Mouse (Mus musculus): ENCODE results near the gene Amfr.

Gene Amfr

DNA sequence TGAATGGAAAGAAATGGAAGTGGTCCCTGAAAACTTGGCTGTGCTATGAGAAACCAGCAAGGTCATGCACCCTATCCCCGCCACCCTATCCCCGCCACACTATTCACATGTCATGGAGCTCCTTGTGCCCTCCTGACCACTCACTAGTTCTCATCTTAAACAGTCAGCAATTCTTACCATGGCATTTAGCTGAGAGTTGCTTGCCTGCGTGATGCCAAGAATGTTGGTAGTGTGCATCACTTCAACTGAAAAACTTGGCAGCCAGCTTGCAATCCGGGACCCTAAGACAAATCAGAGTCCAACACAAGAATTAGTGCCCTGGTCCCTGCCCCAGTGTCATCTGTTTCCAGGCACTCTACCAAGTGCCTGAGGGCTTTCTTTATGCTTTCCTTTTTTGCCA lies 32.5 kb downstream of the Amfr start:
- DNase-seq = no peak

DNA sequence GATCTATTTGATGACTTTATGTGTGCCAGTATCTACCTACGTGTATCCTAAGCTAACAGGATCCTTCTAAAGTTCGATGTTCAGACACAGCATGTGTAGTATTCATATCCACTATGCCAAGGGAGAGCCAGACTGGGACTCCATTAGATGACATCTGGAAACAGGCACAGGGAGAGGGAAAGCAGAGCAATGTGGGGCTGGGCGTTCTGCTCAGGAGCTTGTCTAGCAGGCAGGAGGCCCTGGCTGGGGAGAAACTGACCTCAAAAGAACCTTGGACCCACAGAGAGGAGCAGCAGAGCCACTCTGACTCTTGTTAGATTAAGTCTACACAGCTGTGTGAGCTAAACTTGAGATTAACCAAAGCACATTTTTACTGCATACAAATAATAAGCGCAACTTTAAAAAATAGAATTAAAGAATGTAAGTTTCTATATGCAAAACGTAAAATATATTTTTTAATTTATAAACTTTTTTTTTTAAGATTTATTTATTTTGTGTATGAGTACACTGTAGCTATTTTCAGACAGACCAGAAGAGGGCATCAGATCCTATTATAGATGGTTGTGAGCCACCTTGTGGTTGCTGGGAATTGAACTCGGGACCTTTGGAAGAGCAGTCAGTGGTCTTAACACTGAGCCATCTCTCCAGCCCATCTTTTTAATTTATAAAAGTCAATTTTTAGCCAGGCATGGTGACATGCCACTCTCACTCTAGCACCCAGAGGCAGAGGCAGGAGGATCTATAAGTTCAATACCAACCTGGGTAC lies 36.0 kb downstream of the Amfr start:
- DNase-seq = no peak

DNA sequence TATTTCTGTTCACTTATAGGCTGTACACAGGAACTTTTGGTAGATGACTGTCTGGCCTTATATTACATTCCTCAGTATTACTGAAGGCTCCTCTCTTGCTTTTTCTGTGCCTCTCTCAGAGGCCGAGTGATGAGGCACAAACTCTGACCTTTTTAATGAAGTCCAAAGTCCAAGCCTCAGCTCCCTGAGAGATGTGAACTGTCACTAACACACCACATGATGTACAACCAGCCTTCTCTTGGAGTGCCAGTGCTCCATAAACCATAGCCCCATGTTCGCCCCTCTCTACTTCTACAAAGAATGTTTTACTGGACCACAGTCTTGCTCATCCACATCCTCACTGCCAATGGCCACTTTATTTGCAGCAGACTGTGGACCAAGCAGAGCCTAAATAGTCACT lies 37.3 kb downstream of the Amfr start:
- no peak for DNase-seq

DNA sequence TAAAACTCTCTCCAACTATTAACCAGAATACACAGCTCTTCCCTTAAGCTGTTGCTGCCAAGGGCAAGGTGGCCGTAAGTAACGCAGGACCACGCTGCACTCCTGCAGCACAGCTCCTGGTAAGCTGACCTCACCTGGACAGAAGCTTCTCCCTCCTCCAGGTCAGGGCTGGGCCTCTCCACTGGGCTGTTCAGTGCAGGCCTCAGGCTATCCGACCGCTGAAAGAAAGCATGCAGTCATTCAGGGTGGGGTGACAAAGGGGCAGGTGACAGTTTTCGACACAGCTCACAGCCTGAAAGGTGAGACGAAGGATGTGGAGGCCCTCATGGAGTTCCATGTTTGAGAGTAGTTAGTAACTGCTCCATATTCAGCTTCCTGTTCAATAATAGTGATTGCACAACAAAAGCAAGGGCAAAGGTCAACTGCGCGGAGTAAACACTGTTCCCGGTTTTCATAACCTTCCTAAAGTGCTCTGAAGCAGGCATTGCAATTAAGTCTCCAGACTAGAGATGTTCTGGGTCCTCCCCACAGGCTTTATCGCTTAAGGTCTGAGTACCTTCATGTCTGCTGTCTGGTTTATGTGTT lies 37.9 kb downstream of the Amfr start:
- no peak for DNase-seq

DNA sequence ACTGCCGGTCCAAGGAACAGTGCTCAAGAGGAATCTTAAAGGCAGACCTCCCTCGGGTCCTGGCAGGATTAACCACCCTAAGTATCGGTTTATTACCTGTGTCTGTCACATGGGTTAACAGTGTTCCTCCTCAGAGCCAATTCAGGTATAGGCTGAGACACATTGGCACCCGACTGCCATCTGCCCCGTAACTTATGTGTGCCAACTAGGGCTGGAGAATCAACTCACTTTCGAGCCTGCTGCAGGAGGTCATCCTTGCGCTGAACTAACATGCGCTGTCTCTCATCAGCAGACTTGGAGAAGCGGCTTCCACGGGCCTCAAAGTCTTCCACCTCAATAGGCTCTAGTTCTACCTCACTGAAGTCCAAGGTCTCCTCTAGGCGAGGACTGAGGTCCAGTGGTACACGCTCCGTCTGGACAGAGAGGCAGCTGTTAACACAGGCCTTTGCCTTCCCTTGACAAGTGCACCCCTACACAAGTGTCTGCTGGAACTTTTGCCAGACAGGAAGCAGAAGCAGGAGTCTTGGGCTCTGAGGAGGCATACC lies 38.7 kb downstream of the Amfr start:
- DNase-seq = peak in 1 of 2 experiments; percentile 3

DNA sequence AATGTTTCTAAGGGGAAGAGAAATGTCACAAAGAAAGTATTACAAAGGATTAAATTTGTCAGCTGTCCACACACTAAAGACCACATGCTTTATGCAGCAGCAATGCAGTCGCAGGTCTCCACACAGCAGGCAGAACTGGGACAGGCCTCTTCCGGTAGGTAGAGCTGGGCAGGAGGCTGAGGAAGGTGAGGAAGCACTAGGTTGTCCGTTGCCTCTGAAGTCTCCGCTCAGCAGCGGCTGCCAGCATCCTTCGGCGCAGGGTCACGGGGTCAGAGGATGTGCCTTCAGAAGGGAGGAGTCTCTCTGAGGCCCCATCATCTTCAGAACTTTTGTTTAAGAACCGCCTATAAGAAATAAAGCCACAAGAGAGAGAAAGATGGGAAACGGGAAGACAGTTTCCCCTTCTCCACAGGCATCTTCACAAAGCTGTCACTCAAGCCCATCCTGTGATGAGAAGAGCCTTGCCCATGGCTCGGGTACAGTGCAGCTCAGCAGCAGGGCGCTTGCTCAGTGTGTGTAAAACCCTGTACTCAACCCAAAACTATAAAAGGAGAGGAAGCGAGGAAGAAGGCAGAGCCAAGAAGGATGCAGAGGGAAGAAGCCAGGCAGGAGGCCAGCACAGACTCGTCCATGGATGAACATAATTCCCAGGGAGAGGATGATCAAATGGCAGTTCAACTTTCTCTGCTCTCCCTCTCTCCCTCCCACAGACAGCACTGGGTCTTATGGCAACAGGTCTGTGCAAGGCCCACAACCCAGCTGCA lies 39.5 kb downstream of the Amfr start:
- no peak for DNase-seq

DNA sequence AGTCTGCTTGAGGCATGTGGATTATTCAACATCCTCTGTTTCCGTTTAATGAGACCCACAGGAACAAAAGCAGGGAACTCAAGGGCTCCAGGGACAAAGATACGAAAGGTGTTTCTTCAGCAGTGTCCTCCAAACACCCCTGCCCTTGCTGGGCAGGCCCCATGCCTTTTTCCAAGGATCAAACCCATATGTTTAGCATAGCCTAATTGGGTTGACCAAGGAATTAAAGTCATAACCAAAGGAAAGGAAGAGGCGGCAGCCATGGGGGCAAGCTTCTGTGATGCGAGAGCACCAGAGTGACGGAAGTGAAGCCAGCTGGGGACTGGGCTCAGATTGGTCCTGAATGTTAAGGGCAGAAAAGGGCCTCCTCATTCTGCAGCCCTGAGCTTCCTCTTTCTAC lies 40.4 kb downstream of the Amfr start:
- DNase-seq = no peak

DNA sequence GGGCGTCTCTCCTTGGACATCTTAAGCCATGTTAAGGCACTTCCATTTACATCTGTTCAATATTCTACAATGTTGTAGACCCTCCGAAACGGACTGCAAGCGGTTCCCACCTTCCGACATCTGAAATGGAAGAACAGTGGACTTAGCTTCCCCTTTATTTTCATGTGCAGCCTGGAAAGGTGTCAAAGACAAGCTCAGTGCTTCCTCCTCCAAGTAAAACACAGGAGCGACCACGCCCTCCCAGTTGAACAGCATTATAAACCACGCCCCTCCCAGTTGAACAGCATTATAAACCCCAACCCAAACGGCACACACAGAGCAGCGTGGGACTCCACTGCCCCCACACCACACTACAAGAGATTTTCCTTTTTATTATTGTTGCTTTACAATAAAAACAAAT lies 41.2 kb downstream of the Amfr start:
- no peak for DNase-seq

DNA sequence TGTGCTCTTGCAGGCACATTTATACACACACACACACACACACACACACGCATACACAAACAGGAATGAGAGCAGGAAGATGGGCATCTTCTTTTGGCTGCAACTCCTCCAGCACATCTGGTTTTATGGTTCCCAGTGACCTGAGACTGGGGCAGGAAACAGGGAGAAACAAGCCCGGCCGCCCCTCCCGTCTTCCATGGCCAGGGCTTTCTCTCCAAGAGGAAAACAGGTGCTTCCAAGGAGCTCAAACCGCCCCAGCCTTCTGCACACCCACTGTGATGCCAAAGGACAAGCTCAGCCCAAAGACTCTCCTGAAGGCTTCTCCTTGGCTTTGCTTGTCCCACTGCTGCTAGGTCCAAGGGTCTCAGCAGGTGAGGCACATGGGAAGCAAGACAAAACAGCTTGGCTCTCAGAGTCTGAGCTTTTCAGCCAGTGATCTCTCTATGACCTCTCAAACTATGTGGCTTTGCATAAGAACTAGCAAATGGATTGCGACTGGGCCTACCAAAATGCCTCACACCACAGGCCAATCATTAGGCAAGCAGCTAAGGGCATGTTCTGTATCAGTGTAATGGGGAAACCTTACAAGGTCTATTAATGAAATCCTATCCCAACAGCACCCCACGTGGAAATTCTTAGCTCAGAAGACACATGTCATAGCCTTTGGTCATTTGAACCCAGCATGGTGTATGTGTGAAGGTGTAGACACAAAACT lies 42.9 kb downstream of the Amfr start:
- no peak for DNase-seq

DNA sequence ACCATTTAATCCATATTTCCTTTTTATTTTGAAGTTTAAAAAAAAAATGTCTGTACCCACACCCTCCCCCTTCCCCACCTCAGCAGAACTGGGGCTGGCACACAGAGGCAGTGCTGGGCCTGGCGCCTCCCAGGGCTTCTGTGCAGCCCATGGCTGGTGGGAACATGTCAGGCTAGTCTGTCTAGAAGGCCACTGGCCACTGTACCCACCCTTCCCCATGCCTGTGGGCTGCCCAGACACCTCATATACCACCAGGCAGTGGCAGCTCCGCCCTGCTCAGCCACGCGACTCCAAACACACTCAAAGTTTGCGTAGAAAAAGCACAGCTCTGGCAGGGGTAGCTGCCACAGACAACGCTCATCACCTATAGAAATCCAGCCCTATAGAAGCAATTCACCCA lies 44.3 kb downstream of the Amfr start:
- DNase-seq = no peak

DNA sequence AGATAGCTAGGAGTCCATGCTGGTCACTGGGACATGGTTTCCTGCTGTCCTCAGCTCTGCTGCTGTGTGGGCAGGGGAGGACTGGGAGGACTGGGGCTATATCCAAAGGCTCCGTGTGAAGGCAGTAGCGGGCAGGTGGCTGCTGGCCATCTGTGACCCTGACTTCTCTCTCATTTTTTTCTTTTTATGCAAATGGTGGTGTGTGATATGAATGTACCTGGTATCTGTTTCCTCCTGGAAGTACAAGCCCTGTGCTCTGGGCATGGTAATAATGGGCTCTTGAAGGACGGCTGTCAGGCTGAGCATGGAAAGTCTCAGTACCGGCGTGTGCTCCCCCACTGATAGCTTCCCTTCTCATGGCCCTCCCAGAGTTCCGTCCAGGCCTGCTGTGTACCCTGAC lies 51.7 kb downstream of the Amfr start:
- DNase-seq = no peak

DNA sequence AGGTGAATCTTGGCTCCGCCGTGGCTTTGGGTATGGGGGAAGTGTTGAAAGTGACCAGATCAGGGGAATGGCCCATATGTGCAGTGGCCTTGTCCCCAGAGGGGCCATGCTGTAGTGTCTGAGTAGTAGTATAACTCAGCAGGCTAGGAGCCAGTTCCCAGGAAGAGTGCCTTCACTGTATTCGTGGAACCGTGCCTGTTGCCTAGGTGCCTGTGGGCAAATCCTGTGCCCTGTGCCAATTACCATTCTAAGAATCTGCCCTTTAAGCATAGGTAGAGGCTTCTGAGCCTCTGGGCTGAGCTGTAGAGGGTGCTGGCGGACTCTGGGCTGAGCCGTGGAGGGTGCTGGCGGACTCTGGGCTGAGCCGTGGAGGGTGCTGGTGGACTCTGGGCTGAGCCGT lies 54.2 kb downstream of the Amfr start:
- DNase-seq = no peak

DNA sequence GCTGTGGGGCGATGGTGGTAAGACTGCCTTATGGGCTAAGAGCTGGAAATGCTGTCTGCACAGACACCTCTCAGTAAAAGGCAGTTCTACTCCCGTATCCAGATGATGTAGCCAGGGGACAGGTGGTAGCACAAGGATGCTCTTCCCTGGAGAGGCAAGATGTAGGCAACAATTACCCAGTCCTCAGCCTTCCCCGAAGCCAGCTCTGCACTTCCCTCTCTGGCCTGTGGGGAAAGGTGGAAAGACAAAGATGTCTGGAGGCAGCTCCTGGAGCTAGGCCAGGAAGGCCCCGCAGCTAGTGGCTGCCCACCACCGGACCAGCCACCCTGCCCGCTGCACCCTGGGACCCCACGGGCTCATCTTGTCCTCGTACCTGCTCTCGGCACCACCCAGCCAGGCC lies 60.1 kb downstream of the Amfr start:
- DNase-seq = peak in 1 of 2 experiments; percentile 47

DNA sequence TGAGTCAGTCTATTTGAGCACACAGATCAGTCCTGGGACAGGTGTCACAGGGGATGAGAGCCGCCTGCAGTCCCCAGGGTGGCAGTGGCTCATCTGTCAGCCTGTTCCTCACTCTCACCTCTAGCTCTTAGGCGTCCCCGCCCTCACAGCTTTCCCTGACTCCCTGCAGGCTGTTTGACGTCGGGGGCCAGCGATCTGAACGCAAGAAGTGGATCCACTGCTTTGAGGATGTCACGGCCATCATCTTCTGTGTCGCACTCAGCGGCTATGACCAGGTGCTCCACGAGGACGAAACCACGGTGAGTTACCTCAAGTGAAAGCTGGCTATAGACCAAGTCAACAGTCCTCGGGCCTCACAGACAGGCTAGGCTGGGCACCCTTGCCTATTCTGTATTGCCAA lies 62.5 kb downstream of the Amfr start:
- DNase-seq = no peak

DNA sequence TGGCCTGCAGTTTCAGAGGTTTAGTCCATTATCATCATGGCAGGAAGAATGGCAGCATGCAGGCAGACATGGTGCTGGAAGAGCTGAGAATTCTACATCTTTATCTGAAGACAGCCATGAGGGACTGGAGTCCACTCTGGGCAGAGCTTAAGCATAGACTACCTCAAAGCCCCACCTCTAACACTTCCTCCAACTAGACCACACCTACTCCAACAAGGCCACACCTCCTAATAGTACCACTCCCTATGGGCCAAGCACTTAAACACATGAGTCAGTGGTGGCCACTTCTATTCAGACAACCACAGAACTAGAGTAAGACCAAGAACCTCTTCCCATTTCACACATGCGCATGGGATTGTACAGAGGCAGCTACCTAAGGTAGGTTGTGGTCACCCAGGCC lies 66.2 kb downstream of the Amfr start:
- DNase-seq = no peak

DNA sequence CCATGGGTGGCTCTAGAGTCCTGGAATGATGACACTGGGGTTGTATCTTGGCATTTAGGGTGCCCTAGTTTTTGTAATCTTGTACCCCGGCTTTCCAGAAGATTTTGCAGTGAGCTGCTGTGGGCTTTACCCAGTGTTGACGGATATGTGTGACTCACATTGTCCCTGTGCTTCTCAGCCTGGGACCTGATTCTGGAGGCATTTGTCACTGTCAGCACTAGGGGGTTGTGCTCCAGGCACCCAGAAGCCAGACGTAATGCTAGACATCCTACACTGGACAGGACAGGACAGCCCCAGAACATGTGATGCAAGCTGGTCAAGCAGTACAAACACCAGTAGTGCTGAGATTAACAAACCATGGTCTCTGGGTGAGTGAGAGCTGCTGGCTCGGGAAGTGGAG lies 66.9 kb downstream of the Amfr start:
- DNase-seq = no peak

DNA sequence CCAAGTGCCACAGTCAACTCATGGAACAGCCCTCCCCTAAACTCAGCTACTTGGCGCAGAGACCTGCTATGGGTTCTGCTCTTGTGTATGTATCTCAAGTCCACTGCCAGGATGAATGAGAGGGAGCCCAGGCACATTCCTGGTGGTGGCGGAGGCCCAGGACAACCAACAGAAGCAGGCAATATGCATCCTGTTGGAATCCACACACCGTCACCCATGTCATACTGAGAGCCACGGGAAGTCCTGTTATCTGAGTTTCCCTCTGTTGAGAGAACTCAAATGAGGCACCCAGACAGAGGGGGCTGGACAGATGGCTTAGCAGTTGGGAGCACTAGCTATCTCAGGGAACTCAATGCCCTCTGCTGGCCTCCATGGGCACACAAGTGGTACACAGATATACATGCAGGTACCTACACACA lies 71.0 kb downstream of the Amfr start:
- peak; percentile 62 to 73 for DNase-seq

DNA sequence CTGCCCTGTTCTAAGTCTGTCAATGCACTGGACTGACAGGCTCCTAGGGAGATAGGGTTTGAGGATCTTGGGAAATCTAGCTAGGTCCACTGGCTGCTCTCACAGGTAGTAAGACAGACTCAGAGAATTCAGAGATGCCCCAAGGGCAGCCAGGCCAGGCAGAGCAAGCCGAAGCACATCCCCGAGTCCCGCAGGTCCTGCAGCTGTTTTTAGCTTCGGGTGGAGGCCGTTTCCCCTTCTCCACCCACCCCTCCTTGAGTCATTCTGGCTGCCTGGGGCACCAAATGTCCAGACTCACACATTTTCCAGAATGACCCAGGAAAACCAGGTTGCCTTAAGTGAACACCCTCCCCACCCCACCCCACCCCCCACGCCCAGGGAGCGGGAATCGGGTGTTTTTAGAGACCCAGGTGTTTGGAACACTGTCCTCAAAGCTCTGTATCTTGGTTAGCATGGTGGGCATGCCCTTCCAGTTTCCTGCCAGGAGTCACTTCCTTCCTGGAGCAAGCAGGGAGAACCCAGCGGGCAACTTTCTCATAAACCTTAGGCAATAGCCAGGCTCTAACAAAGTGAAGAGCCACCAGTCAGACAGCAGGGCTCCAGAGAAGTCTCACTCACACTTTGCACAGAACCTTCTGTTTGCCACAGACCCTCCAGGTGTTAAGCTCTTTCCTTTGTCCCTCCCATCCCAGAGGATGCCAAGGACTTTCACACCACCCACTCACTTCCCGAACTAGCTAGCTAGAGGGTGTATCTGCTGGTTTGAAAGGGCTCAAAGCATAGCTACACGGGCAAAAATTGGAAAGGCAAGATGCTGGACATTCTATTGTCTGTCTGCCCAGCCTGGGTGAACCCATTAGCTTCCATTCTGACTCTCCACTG lies 71.9 kb downstream of the Amfr start:
- no peak for DNase-seq

DNA sequence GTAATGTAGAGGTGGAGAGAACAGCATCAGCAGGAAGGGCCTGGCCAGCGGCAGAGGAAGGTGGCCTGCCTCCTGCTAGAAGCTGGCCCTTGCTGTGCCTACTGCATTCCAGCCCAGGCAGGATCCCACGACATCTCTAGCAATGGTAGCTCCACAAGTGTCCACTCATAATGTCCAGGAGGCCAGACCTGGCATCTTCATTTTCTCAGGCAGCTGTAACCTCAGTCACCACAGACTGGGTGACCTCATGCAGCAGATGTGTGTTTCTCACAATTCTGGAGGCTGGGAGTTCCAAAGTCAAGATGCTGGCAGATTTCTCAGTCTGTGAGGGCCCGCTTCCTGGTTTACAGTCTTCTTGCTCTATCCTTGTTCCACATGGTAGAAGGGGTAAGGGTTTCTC lies 74.4 kb downstream of the Amfr start:
- DNase-seq = no peak

DNA sequence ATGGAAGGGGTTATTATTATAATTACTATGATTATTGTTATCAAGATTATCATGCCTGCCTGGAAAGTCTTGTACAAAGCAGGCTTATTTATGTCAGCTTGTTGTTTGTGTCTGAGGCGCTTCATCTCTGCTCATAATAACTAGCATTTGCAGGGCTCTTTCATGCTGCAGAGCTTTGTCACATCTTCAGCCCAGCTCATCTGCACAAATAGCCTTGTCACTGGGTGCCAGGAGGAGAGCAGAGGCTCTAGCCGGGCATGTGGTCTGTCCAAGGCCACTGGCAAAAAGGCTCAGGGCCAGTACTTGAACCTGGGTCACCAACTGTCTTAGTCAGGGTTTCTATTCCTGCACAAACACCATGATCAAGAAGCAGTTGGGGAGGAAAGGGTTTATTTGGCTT lies 79.4 kb downstream of the Amfr start:
- no peak for DNase-seq

DNA sequence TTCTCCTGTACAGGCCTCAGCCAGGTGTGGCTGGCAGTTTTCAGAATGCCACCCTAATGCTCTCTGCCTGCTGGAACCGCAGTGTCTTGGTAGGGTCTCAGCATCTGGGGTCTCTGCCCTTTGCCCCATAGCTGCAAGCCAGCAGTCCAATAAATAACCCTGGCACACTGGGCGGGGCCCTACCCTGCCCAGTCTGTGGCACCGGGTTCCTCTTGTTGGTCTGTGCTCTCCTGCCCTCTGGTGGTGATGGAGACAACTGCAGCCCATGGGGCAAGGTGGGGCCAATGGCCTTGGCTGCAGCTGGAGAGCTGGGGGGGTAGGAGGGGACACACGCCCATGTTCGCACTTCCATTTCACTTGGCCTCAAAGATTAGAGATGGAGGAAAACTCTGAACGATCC lies 79.8 kb downstream of the Amfr start:
- peak; percentile 93 to 94 for DNase-seq

DNA sequence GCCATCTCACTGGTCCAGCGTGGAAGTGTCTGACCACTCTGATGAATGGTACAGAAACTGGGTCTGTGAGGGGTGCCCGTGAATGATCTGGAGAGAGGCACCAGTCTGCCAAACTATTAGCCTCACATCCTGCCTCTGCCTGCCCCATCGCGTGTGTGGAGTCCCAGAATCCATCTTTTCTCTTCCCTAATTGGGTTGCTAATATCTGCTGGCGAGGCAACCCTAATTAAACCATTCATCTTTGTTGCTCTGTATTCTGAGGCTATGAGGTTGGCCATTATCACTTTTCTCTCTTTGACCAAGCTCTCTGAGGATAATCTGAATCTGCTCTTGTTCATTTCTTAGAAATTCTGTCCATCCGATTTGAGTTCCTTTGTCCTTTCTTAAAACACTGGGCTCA lies 81.3 kb downstream of the Amfr start:
- DNase-seq = no peak
